Mouse (Mus musculus): Measurements from ENCODE around the gene Pacsin3.

- TF ChIP-seq CTCF (conservative IDR thresholded peaks at IDR 0.05; ENCODE audit: low read length), result no peak
- TF ChIP-seq POU5F1 (IDR thresholded peaks at IDR 0.05; ENCODE audit: borderline replicate concordance, low read length), result no peak
Observed at GRCm38 (mm10) chr2:91243416-91243815, 12.3 kb upstream of the Pacsin3 start.

All from E14TG2a.4 (cell line).